Mouse (Mus musculus): ENCODE results near the gene Lcn5.

DNA sequence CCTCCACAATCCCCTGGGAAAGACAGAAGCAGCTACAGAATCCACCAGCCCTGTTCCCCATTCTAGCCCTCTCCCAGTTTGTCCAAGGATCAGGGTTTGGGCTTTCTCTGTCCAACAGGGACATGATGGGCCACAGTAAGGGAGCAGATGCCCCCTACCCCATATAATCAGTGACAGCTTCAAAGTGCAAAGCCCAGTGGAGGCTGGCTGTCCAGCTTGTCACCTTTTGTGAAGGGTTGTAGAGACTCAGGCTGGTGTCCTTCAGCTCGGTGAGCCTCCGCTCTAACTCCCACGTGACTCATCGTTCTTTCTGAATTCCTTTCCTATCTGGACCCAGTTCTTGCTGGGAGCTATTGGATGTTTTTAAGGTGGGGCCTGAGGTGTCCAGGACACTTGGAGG lies 46.0 kb downstream of the Lcn5 start:
- TF ChIP-seq CTCF (IDR thresholded peaks at IDR 0.05; ENCODE audit: low read depth, low read length), result no peak
- TF ChIP-seq POLR2AphosphoS5 (IDR thresholded peaks at IDR 0.05; ENCODE audit: insufficient replicate concordance, low read depth, low read length), result no peak
- TF ChIP-seq TAL1 (conservative IDR thresholded peaks at IDR 0.05; ENCODE audit: low read depth, low read length), result no peak
- TF ChIP-seq GATA1 (IDR thresholded peaks at IDR 0.05; ENCODE audit: borderline replicate concordance, low read length), result no peak
- no peak for TF ChIP-seq GATA2 (IDR thresholded peaks at IDR 0.05; ENCODE audit: borderline replicate concordance, low read depth, low read length)
